Mouse (Mus musculus): ENCODE measurements at regions not wholly inside any gene's neighbourhood (a gene's known extent, or its start where the extent isn't known, plus 50 kb on each side); places are given as distances from the start of the nearest gene placed in this dataset.
"Not testable (repeated sequence)": the region's sequence is repeated elsewhere in the genome, so short reads cannot be mapped to it uniquely, and the experiment has no call there.

GRCm38 (mm10) chr7:118320307-118320706 lies 76.8 kb upstream of the Smg1 start:
- TF ChIP-seq POLR2A (IDR thresholded peaks at IDR 0.05; ENCODE audit: borderline replicate concordance, insufficient read depth, low read length) (no peak), CTCF (IDR thresholded peaks at IDR 0.05; ENCODE audit: borderline replicate concordance, insufficient read depth, low read depth, low read length) (no peak)
- WGBS, result 82% methylated on average over 4 of the region's 4 CpGs

GRCm38 (mm10) chr7:118318432-118319135 lies 75.1 kb upstream of the Smg1 start:
- 85% methylated on average over 12 of the region's 12 CpGs for WGBS
- H3K27me3 ChIP-seq (ENCODE audit: control insufficient read depth, insufficient read depth, low read length), result no peaks in the 10 kb centered on the region
- no peak for TF ChIP-seq POLR2A (IDR thresholded peaks at IDR 0.05; ENCODE audit: borderline replicate concordance, insufficient read depth, low read length)
- no peak for TF ChIP-seq CTCF (IDR thresholded peaks at IDR 0.05; ENCODE audit: borderline replicate concordance, insufficient read depth, low read depth, low read length)
- H3K27ac ChIP-seq (ENCODE audit: insufficient read depth, low read length), result no peak overlapping the region
- no peaks in the 10 kb centered on the region for H3K4me1 ChIP-seq (ENCODE audit: control insufficient read depth, insufficient read depth, low read length)
- no peak overlapping the region for H3K4me3 ChIP-seq (replicated peaks; ENCODE audit: insufficient read depth, low read depth, low read length)
- no peak for DNase-seq

More at GRCm38 (mm10) chr7:118320307-118320706, 76.8 kb upstream of the Smg1 start:
- Histone ChIP-seq H3K27ac (ENCODE audit: insufficient read depth, low read length) (no peak overlapping the region), H3K4me3 (replicated peaks; ENCODE audit: insufficient read depth, low read depth, low read length) (no peak overlapping the region), H3K4me1 (ENCODE audit: control insufficient read depth, insufficient read depth, low read length) (no peaks in the 10 kb centered on the region), H3K27me3 (ENCODE audit: control insufficient read depth, insufficient read depth, low read length) (no peaks in the 10 kb centered on the region)
- DNase-seq, result no peak

- H3K4me1 ChIP-seq (ENCODE audit: control insufficient read depth, insufficient read depth, low read length); DNase-seq; H3K4me3 ChIP-seq (replicated peaks; ENCODE audit: insufficient read depth, low read depth, low read length); H3K27ac ChIP-seq (ENCODE audit: insufficient read depth, low read length); H3K27me3 ChIP-seq (ENCODE audit: control insufficient read depth, insufficient read depth, low read length): not testable (repeated sequence)
- WGBS, result 83% methylated on average over 10 of the region's 10 CpGs
Measured at GRCm38 (mm10) chr7:118314886-118315285, 71.4 kb upstream of the Smg1 start.

GRCm38 (mm10) chr7:118314228-118314658 lies 70.8 kb upstream of the Smg1 start:
- H3K4me1 ChIP-seq (ENCODE audit: control insufficient read depth, insufficient read depth, low read length), result no peaks in the 10 kb centered on the region
- no peak overlapping the region for H3K27ac ChIP-seq (ENCODE audit: insufficient read depth, low read length)
- H3K27me3 ChIP-seq (ENCODE audit: control insufficient read depth, insufficient read depth, low read length), result no peaks in the 10 kb centered on the region
- no peak for TF ChIP-seq POLR2A (IDR thresholded peaks at IDR 0.05; ENCODE audit: borderline replicate concordance, insufficient read depth, low read length)
- TF ChIP-seq CTCF (IDR thresholded peaks at IDR 0.05; ENCODE audit: borderline replicate concordance, insufficient read depth, low read depth, low read length), result no peak
- H3K4me3 ChIP-seq (replicated peaks; ENCODE audit: insufficient read depth, low read depth, low read length), result no peak overlapping the region
- WGBS, result 12% methylated on average over 8 of the region's 8 CpGs
- peak; percentile 65 to 84 for DNase-seq

- H3K27me3 ChIP-seq (ENCODE audit: control insufficient read depth, insufficient read depth, low read length), result no peaks in the 10 kb centered on the region
- peak in 1 of 2 experiments; percentile 26 for DNase-seq
- TF ChIP-seq POLR2A (IDR thresholded peaks at IDR 0.05; ENCODE audit: borderline replicate concordance, insufficient read depth, low read length) (no peak), CTCF (IDR thresholded peaks at IDR 0.05; ENCODE audit: borderline replicate concordance, insufficient read depth, low read depth, low read length) (peak; percentile 38; the same call in 1 of the 2 replicates)
- no peak overlapping the region for H3K27ac ChIP-seq (ENCODE audit: insufficient read depth, low read length)
- H3K4me3 ChIP-seq (replicated peaks; ENCODE audit: insufficient read depth, low read depth, low read length), result no peak overlapping the region
- no peaks in the 10 kb centered on the region for H3K4me1 ChIP-seq (ENCODE audit: control insufficient read depth, insufficient read depth, low read length)
- 43% methylated on average over 8 of the region's 8 CpGs for WGBS
Measured at GRCm38 (mm10) chr7:118313818-118314217, 70.3 kb upstream of the Smg1 start.

GRCm38 (mm10) chr7:118309733-118310132 lies 66.3 kb upstream of the Smg1 start:
- 85% methylated on average over 5 of the region's 5 CpGs for WGBS
- TF ChIP-seq POLR2A (IDR thresholded peaks at IDR 0.05; ENCODE audit: borderline replicate concordance, insufficient read depth, low read length), result no peak
- no peak for TF ChIP-seq CTCF (IDR thresholded peaks at IDR 0.05; ENCODE audit: borderline replicate concordance, insufficient read depth, low read depth, low read length)
- H3K27ac ChIP-seq (ENCODE audit: insufficient read depth, low read length), result no peak overlapping the region
- no peaks in the 10 kb centered on the region for H3K4me1 ChIP-seq (ENCODE audit: control insufficient read depth, insufficient read depth, low read length)
- DNase-seq, result no peak
- no peak overlapping the region for H3K4me3 ChIP-seq (replicated peaks; ENCODE audit: insufficient read depth, low read depth, low read length)
- H3K27me3 ChIP-seq (ENCODE audit: control insufficient read depth, insufficient read depth, low read length), result no peaks in the 10 kb centered on the region

- no peaks in the 10 kb centered on the region for H3K27me3 ChIP-seq (ENCODE audit: control insufficient read depth, insufficient read depth, low read length)
- no peak overlapping the region for H3K27ac ChIP-seq (ENCODE audit: insufficient read depth, low read length)
- H3K4me3 ChIP-seq (replicated peaks; ENCODE audit: insufficient read depth, low read depth, low read length), result no peak overlapping the region
- TF ChIP-seq CTCF (IDR thresholded peaks at IDR 0.05; ENCODE audit: borderline replicate concordance, insufficient read depth, low read depth, low read length) (no peak), POLR2A (IDR thresholded peaks at IDR 0.05; ENCODE audit: borderline replicate concordance, insufficient read depth, low read length) (no peak)
- H3K4me1 ChIP-seq (ENCODE audit: control insufficient read depth, insufficient read depth, low read length), result no peaks in the 10 kb centered on the region
- 94% methylated on average over 2 of the region's 2 CpGs for WGBS
- DNase-seq, result no peak
Measured at GRCm38 (mm10) chr7:118308882-118309281, 65.4 kb upstream of the Smg1 start.

GRCm38 (mm10) chr7:118304812-118305211 lies 61.3 kb upstream of the Smg1 start:
- Histone ChIP-seq H3K27me3 (ENCODE audit: control insufficient read depth, insufficient read depth, low read length) (no peaks in the 10 kb centered on the region), H3K27ac (ENCODE audit: insufficient read depth, low read length) (no peak overlapping the region), H3K4me1 (ENCODE audit: control insufficient read depth, insufficient read depth, low read length) (no peaks in the 10 kb centered on the region), H3K4me3 (replicated peaks; ENCODE audit: insufficient read depth, low read depth, low read length) (no peak overlapping the region)
- TF ChIP-seq POLR2A (IDR thresholded peaks at IDR 0.05; ENCODE audit: borderline replicate concordance, insufficient read depth, low read length) (no peak), CTCF (IDR thresholded peaks at IDR 0.05; ENCODE audit: borderline replicate concordance, insufficient read depth, low read depth, low read length) (peak; percentile 99)
- DNase-seq, result peak; percentile 68 to 82
- under 1% methylated on average over 8 of the region's 8 CpGs for WGBS
